Mouse (Mus musculus): ENCODE measurements around the gene Nemf.
"Not testable (repeated sequence)": the region's sequence is repeated elsewhere in the genome, so short reads cannot be mapped to it uniquely, and the experiment has no call there.

Gene Nemf

GRCm38 (mm10) chr12:69356546-69357299 lies at the start of gene Nemf:
Gene Nemf, minus strand, starts transcription at chr12:69357165.
- peak; percentile 41 to 67 for DNase-seq (ENCODE audit: low read depth in 1 of 2, low spot score in 2 of 2)

- no peak for DNase-seq (ENCODE audit: low read depth in 1 of 2, low spot score in 2 of 2)
Observed at GRCm38 (mm10) chr12:69402594-69403167, 45.7 kb upstream of the Nemf start.

GRCm38 (mm10) chr12:69402100-69402499 lies 45.1 kb upstream of the Nemf start:
- DNase-seq (ENCODE audit: low read depth in 1 of 2, low spot score in 2 of 2) = no peak

GRCm38 (mm10) chr12:69400871-69401286 lies 43.9 kb upstream of the Nemf start:
- no peak for DNase-seq (ENCODE audit: low read depth in 1 of 2, low spot score in 2 of 2)

- DNase-seq (ENCODE audit: low read depth in 1 of 2, low spot score in 2 of 2) = no peak
Observed at GRCm38 (mm10) chr12:69400367-69400766, 43.4 kb upstream of the Nemf start.

GRCm38 (mm10) chr12:69394456-69394855 lies 37.5 kb upstream of the Nemf start:
- DNase-seq (ENCODE audit: low read depth in 1 of 2, low spot score in 2 of 2) = no peak

GRCm38 (mm10) chr12:69393076-69393475 lies 36.1 kb upstream of the Nemf start:
- no peak for DNase-seq (ENCODE audit: low read depth in 1 of 2, low spot score in 2 of 2)

GRCm38 (mm10) chr12:69390000-69390698 lies 33.2 kb upstream of the Nemf start:
- no peak for DNase-seq (ENCODE audit: low read depth in 1 of 2, low spot score in 2 of 2)

- DNase-seq (ENCODE audit: low read depth in 1 of 2, low spot score in 2 of 2) = no peak
Observed at GRCm38 (mm10) chr12:69389273-69389938, 32.4 kb upstream of the Nemf start.

- no peak for DNase-seq (ENCODE audit: low read depth in 1 of 2, low spot score in 2 of 2)
Observed at GRCm38 (mm10) chr12:69388321-69388869, 31.4 kb upstream of the Nemf start.

GRCm38 (mm10) chr12:69386281-69386732 lies 29.3 kb upstream of the Nemf start:
- not testable (repeated sequence) for DNase-seq (ENCODE audit: low read depth in 1 of 2, low spot score in 2 of 2)

- DNase-seq (ENCODE audit: low read depth in 1 of 2, low spot score in 2 of 2) = no peak
Observed at GRCm38 (mm10) chr12:69385542-69386280, 28.7 kb upstream of the Nemf start.

- no peak for DNase-seq (ENCODE audit: low read depth in 1 of 2, low spot score in 2 of 2)
Observed at GRCm38 (mm10) chr12:69384606-69385005, 27.6 kb upstream of the Nemf start.

- no peak for DNase-seq (ENCODE audit: low read depth in 1 of 2, low spot score in 2 of 2)
Observed at GRCm38 (mm10) chr12:69382880-69383279, 25.9 kb upstream of the Nemf start.

GRCm38 (mm10) chr12:69378558-69379454 lies 21.8 kb upstream of the Nemf start:
- DNase-seq (ENCODE audit: low read depth in 1 of 2, low spot score in 2 of 2) = no peak

- not testable (repeated sequence) for DNase-seq (ENCODE audit: low read depth in 1 of 2, low spot score in 2 of 2)
Observed at GRCm38 (mm10) chr12:69377636-69378035, 20.7 kb upstream of the Nemf start.

- DNase-seq (ENCODE audit: low read depth in 1 of 2, low spot score in 2 of 2) = no peak
Observed at GRCm38 (mm10) chr12:69377188-69377587, 20.2 kb upstream of the Nemf start.

- no peak for DNase-seq (ENCODE audit: low read depth in 1 of 2, low spot score in 2 of 2)
Observed at GRCm38 (mm10) chr12:69376132-69376531, 19.2 kb upstream of the Nemf start.

All from monocyte, adult 2 months (primary cell).